Mouse (Mus musculus) midbrain, embryonic 13.5 days (tissue): ENCODE measurements around the gene Nsun6. TPM values are rescaled to one million over a fixed set of nuclear protein-coding genes. Genes with fewer than 3 reads are reported as not detected.
A peak's percentile ranks its signal among the peaks of the same experiment; 100 is the strongest.

ENCODE experiments used
- ATAC-seq: fragments of 200-750 bp; cut with Nextera tagmentation; 2 replicates; pipeline ENCODE4 v1.8.0; 2017; ENCODE audit warnings: mild to moderate bottlenecking, moderate TSS enrichment, moderate library complexity
- H3K27ac ChIP-seq: fragments of 300-500 bp; sonication (generic); 2 replicates; pipeline ENCODE4 v1.5.1; 2015; ENCODE audit warnings: inconsistent platforms, mild to moderate bottlenecking, moderate library complexity
- H3K27me3 ChIP-seq: fragments of 300-500 bp; sonication (generic); 2 replicates; pipeline ENCODE4 v1.6.1; 2015; ENCODE audit warnings: mild to moderate bottlenecking, inconsistent platforms
- H3K36me3 ChIP-seq: fragments of 300-500 bp; sonication (generic); 2 replicates; pipeline ENCODE4 v1.6.1; 2015; ENCODE audit warnings: mild to moderate bottlenecking, inconsistent platforms
- H3K4me1 ChIP-seq: fragments of 300-500 bp; sonication (generic); replicated peaks from 2 replicates; pipeline ENCODE4 v1.6.1; 2015; ENCODE audit warnings: inconsistent platforms
- H3K4me2 ChIP-seq: fragments of 300-500 bp; sonication (generic); replicated peaks from 2 replicates; pipeline ENCODE4 v1.6.1; 2015; ENCODE audit warnings: moderate library complexity, mild to moderate bottlenecking, inconsistent platforms
- H3K4me3 ChIP-seq: fragments of 300-500 bp; sonication (generic); replicated peaks from 2 replicates; pipeline ENCODE4 v1.5.1; 2015; ENCODE audit warnings: mild to moderate bottlenecking, inconsistent platforms
- H3K9ac ChIP-seq: fragments of 300-500 bp; sonication (generic); replicated peaks from 2 replicates; pipeline ENCODE4 v1.6.1; 2015; ENCODE audit warnings: mild to moderate bottlenecking, inconsistent platforms
- H3K9me3 ChIP-seq: fragments of 300-500 bp; sonication (generic); 2 replicates; pipeline ENCODE4 v1.6.1; 2016; ENCODE audit warnings: mild to moderate bottlenecking, inconsistent platforms
- WGBS: fragments of 180-500 bp; shearing (Covaris S2); methylation state at CpG from one replicate; pipeline ENCODE4 v1.1.7; 2015; 5-methylcytosine and 5-hydroxymethylcytosine counted together
- polyA plus RNA-seq: library from polyadenylated mRNA; unstranded; fragments of >200 nt; fragmentation: Nextera tagmentation; extraction: Ambion mirVana; gene quantifications from 2 replicates; pipeline ENCODE4 v1.2.1, GENCODE M21; 2015

Nsun6 gene
- 14.1 and 16.1 TPM in 2 replicates for polyA plus RNA-seq

DNA sequence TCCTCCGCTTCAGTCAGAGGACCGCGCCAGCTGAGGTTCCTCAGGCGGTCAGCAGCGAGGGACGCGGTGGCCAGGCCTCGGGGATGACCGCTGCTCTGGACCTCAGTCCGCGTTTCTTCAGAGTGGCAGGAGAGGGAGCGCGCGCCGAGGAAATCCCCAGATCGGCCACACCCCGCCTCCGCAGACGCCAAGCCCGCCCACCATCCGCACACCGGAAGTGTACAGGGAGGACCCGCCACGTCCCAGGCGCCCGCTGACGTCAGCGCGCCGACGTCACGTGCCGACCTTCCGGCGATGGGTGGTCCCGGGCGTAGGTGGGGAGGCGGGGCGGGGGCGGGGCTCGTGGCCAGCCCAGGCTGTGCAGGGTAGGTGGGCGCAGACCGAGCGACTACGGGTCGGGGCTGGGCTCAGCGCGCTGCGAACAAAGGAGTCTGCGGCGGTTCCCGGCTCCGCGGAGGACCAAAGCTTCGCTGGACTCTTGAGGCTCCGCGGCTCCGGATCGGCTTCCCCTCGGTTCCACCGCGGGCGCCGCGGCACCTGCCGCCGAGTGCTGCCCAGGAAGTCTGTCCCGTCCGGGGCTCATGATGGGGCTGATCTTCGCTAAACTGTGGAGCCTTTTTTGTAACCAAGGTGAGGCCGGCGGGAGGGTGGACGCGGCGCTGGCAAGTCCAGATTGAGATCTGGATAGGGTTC lies at the start of gene Nsun6:
Gene Nsun6 (minus strand): TSS at position 125 of the 693 bp plus-strand sequence.
- H3K4me2 ChIP-seq: peak within 1 kb of the TSS; percentile 77
- peak; percentile 100 for ATAC-seq
- no peaks in the 10 kb centered on the region for H3K9me3 ChIP-seq
- no peaks in the 10 kb centered on the region for H3K27me3 ChIP-seq
- under 1% methylated on average over 74 of the region's 75 CpGs for WGBS
- peak within 1 kb of the TSS; percentile 95 for H3K27ac ChIP-seq
- peak within 1 kb of the TSS; percentile 74 for H3K4me3 ChIP-seq
- no peaks in the 10 kb centered on the region for H3K36me3 ChIP-seq
- H3K9ac ChIP-seq: peak within 1 kb of the TSS; percentile 88
- peaks cover 38% of the 10 kb centered on the region for H3K4me1 ChIP-seq

DNA sequence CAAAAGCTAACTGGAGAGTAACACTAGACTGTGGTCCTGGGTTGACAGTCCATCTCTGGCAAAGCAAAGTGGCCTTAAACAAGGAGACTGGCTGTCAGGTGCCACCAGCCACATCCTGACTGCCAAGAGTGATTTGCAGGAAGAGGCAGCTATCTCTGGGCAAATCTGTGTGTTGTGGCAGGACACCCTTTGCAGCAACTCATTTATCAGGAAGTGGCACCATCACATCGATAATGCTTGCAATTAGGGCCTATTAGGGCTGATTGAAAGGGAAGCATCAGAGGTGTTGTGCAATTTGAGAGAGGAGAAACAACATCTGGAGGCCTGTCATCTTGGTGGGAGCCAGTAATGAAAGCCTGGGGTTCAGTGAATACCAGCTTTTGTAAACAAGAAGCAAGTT lies 49.5 kb upstream of the Nsun6 start:
- WGBS: 77% methylated on average over 1 of the region's 1 CpGs
- H3K4me2 ChIP-seq: no peak overlapping the region
- ATAC-seq: no peak

GRCm38 (mm10) chr2:15096514-15097090 lies 41.7 kb upstream of the Nsun6 start:
- Histone ChIP-seq H3K9me3 (no peaks in the 10 kb centered on the region), H3K36me3 (no peaks in the 10 kb centered on the region), H3K27me3 (no peaks in the 10 kb centered on the region), H3K27ac (no peak overlapping the region), H3K9ac (no peak overlapping the region), H3K4me2 (no peak overlapping the region), H3K4me1 (no peaks in the 10 kb centered on the region), H3K4me3 (no peak overlapping the region)
- no peak for ATAC-seq
- WGBS: 68% methylated on average over 3 of the region's 3 CpGs

More for the DNA sequence above, 49.5 kb upstream of the Nsun6 start:
- Histone ChIP-seq H3K4me1 (no peaks in the 10 kb centered on the region), H3K27ac (no peak overlapping the region), H3K36me3 (no peaks in the 10 kb centered on the region), H3K27me3 (no peaks in the 10 kb centered on the region), H3K4me3 (no peak overlapping the region), H3K9me3 (no peaks in the 10 kb centered on the region), H3K9ac (no peak overlapping the region)

GRCm38 (mm10) chr2:15087308-15087707 lies 32.4 kb upstream of the Nsun6 start:
- Histone ChIP-seq H3K9ac (no peak overlapping the region), H3K4me3 (no peak overlapping the region), H3K4me1 (no peaks in the 10 kb centered on the region), H3K27me3 (no peaks in the 10 kb centered on the region), H3K9me3 (no peaks in the 10 kb centered on the region), H3K27ac (no peak overlapping the region), H3K36me3 (peaks cover 16% of the 10 kb centered on the region), H3K4me2 (no peak overlapping the region)
- 85% methylated on average over 1 of the region's 1 CpGs for WGBS
- no peak for ATAC-seq

GRCm38 (mm10) chr2:15083702-15084101 lies 28.8 kb upstream of the Nsun6 start:
- no peaks in the 10 kb centered on the region for H3K27me3 ChIP-seq
- no peak overlapping the region for H3K9ac ChIP-seq
- no peak overlapping the region for H3K4me3 ChIP-seq
- H3K9me3 ChIP-seq: no peaks in the 10 kb centered on the region
- H3K27ac ChIP-seq: no peak overlapping the region
- WGBS: 98% methylated on average over 2 of the region's 2 CpGs
- H3K36me3 ChIP-seq: peaks cover 43% of the 10 kb centered on the region
- no peak for ATAC-seq
- H3K4me1 ChIP-seq: no peaks in the 10 kb centered on the region
- H3K4me2 ChIP-seq: no peak overlapping the region

- H3K9ac ChIP-seq: no peak overlapping the region
- no peak for ATAC-seq
- WGBS: 74% methylated on average over 5 of the region's 5 CpGs
- no peak overlapping the region for H3K4me3 ChIP-seq
- no peaks in the 10 kb centered on the region for H3K27me3 ChIP-seq
- no peak overlapping the region for H3K4me2 ChIP-seq
- H3K27ac ChIP-seq: no peak overlapping the region
- H3K9me3 ChIP-seq: no peaks in the 10 kb centered on the region
- peaks cover 22% of the 10 kb centered on the region for H3K4me1 ChIP-seq
- peaks cover 27% of the 10 kb centered on the region for H3K36me3 ChIP-seq
Observed at GRCm38 (mm10) chr2:15067091-15067490, 12.2 kb upstream of the Nsun6 start.

GRCm38 (mm10) chr2:15065447-15065846 lies 10.6 kb upstream of the Nsun6 start:
- H3K36me3 ChIP-seq: peaks cover 20% of the 10 kb centered on the region
- H3K4me2 ChIP-seq: no peak overlapping the region
- no peak overlapping the region for H3K27ac ChIP-seq
- 83% methylated on average over 2 of the region's 2 CpGs for WGBS
- no peak overlapping the region for H3K9ac ChIP-seq
- peaks cover 26% of the 10 kb centered on the region for H3K4me1 ChIP-seq
- no peak for ATAC-seq
- H3K9me3 ChIP-seq: no peaks in the 10 kb centered on the region
- H3K4me3 ChIP-seq: no peak overlapping the region
- no peaks in the 10 kb centered on the region for H3K27me3 ChIP-seq

- ATAC-seq: no peak
- H3K27me3 ChIP-seq: no peaks in the 10 kb centered on the region
- no peak overlapping the region for H3K9ac ChIP-seq
- H3K4me3 ChIP-seq: no peak overlapping the region
- H3K27ac ChIP-seq: no peak overlapping the region
- peaks cover 12% of the 10 kb centered on the region for H3K36me3 ChIP-seq
- no peaks in the 10 kb centered on the region for H3K9me3 ChIP-seq
- peaks cover 26% of the 10 kb centered on the region for H3K4me1 ChIP-seq
- H3K4me2 ChIP-seq: no peak overlapping the region
- 71% methylated on average over 7 of the region's 7 CpGs for WGBS
Observed at GRCm38 (mm10) chr2:15064380-15065269, 9.8 kb upstream of the Nsun6 start.

DNA sequence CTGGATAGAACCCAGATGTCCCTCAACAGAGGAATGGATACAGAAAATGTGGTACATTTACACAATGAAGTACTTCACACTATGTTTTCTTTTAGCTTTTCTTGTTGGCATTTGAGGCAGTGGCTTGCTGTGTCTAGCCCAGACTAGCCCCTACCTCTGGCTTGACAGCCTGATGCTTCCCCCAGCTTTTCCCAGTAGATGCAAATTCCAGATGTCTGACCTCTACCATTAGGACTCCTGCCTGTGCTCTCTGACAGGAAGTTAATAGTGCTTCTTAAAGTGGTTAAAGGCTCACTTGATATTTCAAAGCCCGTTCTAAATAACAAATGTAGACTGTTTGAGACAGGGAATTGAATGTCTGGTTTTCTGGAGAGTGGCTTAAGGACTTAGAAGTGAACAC lies 8.9 kb upstream of the Nsun6 start:
- 84% methylated on average over 1 of the region's 1 CpGs for WGBS
- H3K4me3 ChIP-seq: no peak overlapping the region
- ATAC-seq: no peak

GRCm38 (mm10) chr2:15060856-15061255 lies 6.0 kb upstream of the Nsun6 start:
- Histone ChIP-seq H3K4me2 (no peak overlapping the region), H3K4me1 (peaks cover 55% of the 10 kb centered on the region), H3K9ac (no peak overlapping the region), H3K36me3 (no peaks in the 10 kb centered on the region), H3K27me3 (no peaks in the 10 kb centered on the region), H3K9me3 (no peaks in the 10 kb centered on the region), H3K4me3 (no peak overlapping the region), H3K27ac (no peak overlapping the region)
- WGBS: 84% methylated on average over 3 of the region's 3 CpGs
- no peak for ATAC-seq

More for the DNA sequence above, 8.9 kb upstream of the Nsun6 start:
- Histone ChIP-seq H3K4me2 (no peak overlapping the region), H3K36me3 (peaks cover 8% of the 10 kb centered on the region), H3K27me3 (no peaks in the 10 kb centered on the region), H3K4me1 (peaks cover 33% of the 10 kb centered on the region), H3K27ac (no peak overlapping the region), H3K9me3 (no peaks in the 10 kb centered on the region), H3K9ac (no peak overlapping the region)

- 90% methylated on average over 5 of the region's 5 CpGs for WGBS
- H3K4me3 ChIP-seq: no peak overlapping the region
- no peaks in the 10 kb centered on the region for H3K27me3 ChIP-seq
- H3K36me3 ChIP-seq: no peaks in the 10 kb centered on the region
- H3K9me3 ChIP-seq: no peaks in the 10 kb centered on the region
- no peak overlapping the region for H3K9ac ChIP-seq
- no peak overlapping the region for H3K4me2 ChIP-seq
- H3K4me1 ChIP-seq: peaks cover 42% of the 10 kb centered on the region
- no peak for ATAC-seq
- no peak overlapping the region for H3K27ac ChIP-seq
Observed at GRCm38 (mm10) chr2:15058227-15058626, 3.4 kb upstream of the Nsun6 start.

- H3K4me3 ChIP-seq: peak overlapping the region; percentile 74
- under 1% methylated on average over 15 of the region's 15 CpGs for WGBS
- H3K4me1 ChIP-seq: peaks cover 41% of the 10 kb centered on the region
- no peaks in the 10 kb centered on the region for H3K27me3 ChIP-seq
- no peaks in the 10 kb centered on the region for H3K9me3 ChIP-seq
- ATAC-seq: no peak
- H3K9ac ChIP-seq: peak overlapping the region; percentile 88
- no peaks in the 10 kb centered on the region for H3K36me3 ChIP-seq
- H3K4me2 ChIP-seq: peak overlapping the region; percentile 77
- peak overlapping the region; percentile 95 for H3K27ac ChIP-seq
Observed at GRCm38 (mm10) chr2:15055741-15056151, 877 bp upstream of the Nsun6 start.
